7 mouse cellular contexts compared by ENCODE assay signal in genomic region chr6:42349426-42350020, GRCm38 (mm10). TPM values are rescaled to one million over a fixed set of nuclear protein-coding genes. Genes with fewer than 3 reads are reported as not detected.
DNase-seq lines count a peak whose midpoint lies in the region; ATAC-seq lines count a peak whose summit lies in the region.

TSS of gene Zyx (plus strand) at chr6:42349630.

- H3K27me3 ChIP-seq in intestine, embryonic 16.5 days (replicated peaks; ENCODE audit: control insufficient read depth, insufficient read depth, low read length), result no peaks in the 10 kb centered on the region
- H3K27me3 ChIP-seq in midbrain, embryonic 11.5 days (ENCODE audit: control insufficient read depth, insufficient read depth, low read length), result no peaks in the 10 kb centered on the region

- H3K4me3 ChIP-seq in intestine, embryonic 16.5 days (ENCODE audit: low read length), result peak within 1 kb of the TSS; percentile 76
- H3K4me3 ChIP-seq in midbrain, embryonic 11.5 days (ENCODE audit: low read depth, low read length), result peak within 1 kb of the TSS; percentile 80

- WGBS in intestine, embryonic 16.5 days, result 0% methylated on average over 33 of the region's 36 CpGs
- 0% methylated on average over 33 of the region's 36 CpGs for WGBS in midbrain, embryonic 11.5 days

- intact Hi-C loops in left cerebral cortex, postnatal 36 days (cut with DNase I), result loop anchor here (1.0 to 2.0 kb wide), 3 partner anchors 23 to 30 kb away; partner anchors contain the start of genes Epha1 and Fam131b

- H3K9ac ChIP-seq in intestine, embryonic 16.5 days (ENCODE audit: low read depth, low read length), result peak within 1 kb of the TSS; percentile 91
- H3K9ac ChIP-seq in midbrain, embryonic 11.5 days (ENCODE audit: low read length), result peak within 1 kb of the TSS; percentile 89

- H3K4me2 ChIP-seq in intestine, embryonic 16.5 days (ENCODE audit: low read depth, low read length), result peak within 1 kb of the TSS; percentile 93
- peak within 1 kb of the TSS; percentile 80 for H3K4me2 ChIP-seq in midbrain, embryonic 11.5 days

- H3K9me3 ChIP-seq in intestine, embryonic 16.5 days (ENCODE audit: control insufficient read depth, low read length), result no peaks in the 10 kb centered on the region
- no peaks in the 10 kb centered on the region for H3K9me3 ChIP-seq in midbrain, embryonic 11.5 days (ENCODE audit: control insufficient read depth, low read length)

- peaks cover 33% of the 10 kb centered on the region for H3K4me1 ChIP-seq in intestine, embryonic 16.5 days (ENCODE audit: control insufficient read depth, insufficient read depth, low read length)
- H3K4me1 ChIP-seq in midbrain, embryonic 11.5 days (ENCODE audit: control insufficient read depth, insufficient read depth, low read length), result peaks cover 6% of the 10 kb centered on the region

- peak within 1 kb of the TSS; percentile 97 for H3K27ac ChIP-seq in intestine, embryonic 16.5 days (ENCODE audit: low read length)
- peak within 1 kb of the TSS; percentile 88 for H3K27ac ChIP-seq in midbrain, embryonic 11.5 days (ENCODE audit: low read depth, low read length)

- peak; percentile 83 to 89 for DNase-seq in adrenal gland, adult 18-20 months (ENCODE audit: low spot score in 2 of 2)
- DNase-seq in embryo, embryonic 11.5 days (ENCODE audit: low read depth, low spot score), result peak; percentile 81
- DNase-seq in gastrocnemius, postnatal 4 days (ENCODE audit: low spot score in 2 of 2), result peak; percentile 90 to 94
- peak; percentile 82 to 83 for DNase-seq in left cerebral cortex, postnatal 36 days (ENCODE audit: low spot score in 2 of 2)
- peak; percentile 98 for DNase-seq in midbrain, embryonic 11.5 days (ENCODE audit: low spot score, missing footprints)
- DNase-seq in skeletal muscle tissue, adult 2 months (ENCODE audit: low read depth, low spot score), result peak; percentile 95

- peak; percentile 94 for ATAC-seq in intestine, embryonic 16.5 days
- peak; percentile 95 for ATAC-seq in midbrain, embryonic 11.5 days (ENCODE audit: low FRiP score)

- H3K36me3 ChIP-seq in intestine, embryonic 16.5 days (ENCODE audit: control insufficient read depth, insufficient read depth, low read length), result peaks cover 2% of the 10 kb centered on the region
- H3K36me3 ChIP-seq in midbrain, embryonic 11.5 days (ENCODE audit: control insufficient read depth, insufficient read depth, low read length), result no peaks in the 10 kb centered on the region

RNA-seq across cellular contexts. Expression of gene Zyx, which starts in this region (rescaled TPM):
- 100 to 1,000 TPM; 115 to 138 TPM for total RNA-seq in adrenal gland, adult 18-20 months (2021)
- total RNA-seq in gastrocnemius, postnatal 4 days (2021), result 100 to 1,000 TPM; 113 to 128 TPM
- polyA plus RNA-seq in intestine, embryonic 16.5 days (2015; fragmentation: Nextera tagmentation; extraction: Ambion mirVana), result 83.5 and 86.5 TPM in 2 replicates
- 10 to 100 TPM; 49.4 to 60.8 TPM for total RNA-seq in left cerebral cortex, postnatal 36 days (2021)
- polyA plus RNA-seq in midbrain, embryonic 11.5 days (2014; fragmentation: Nextera tagmentation; extraction: Ambion mirVana), result 53.2 and 60.2 TPM in 2 replicates

Comparison
In these comparisons a context has a peak if more than half of its experiments do, and no peak if none do; other contexts are left out.
1. Peak in every context shown above with its lines: DNase-seq, ATAC-seq, H3K4me3 ChIP-seq and H3K27ac ChIP-seq.